In the genomic region with DNA sequence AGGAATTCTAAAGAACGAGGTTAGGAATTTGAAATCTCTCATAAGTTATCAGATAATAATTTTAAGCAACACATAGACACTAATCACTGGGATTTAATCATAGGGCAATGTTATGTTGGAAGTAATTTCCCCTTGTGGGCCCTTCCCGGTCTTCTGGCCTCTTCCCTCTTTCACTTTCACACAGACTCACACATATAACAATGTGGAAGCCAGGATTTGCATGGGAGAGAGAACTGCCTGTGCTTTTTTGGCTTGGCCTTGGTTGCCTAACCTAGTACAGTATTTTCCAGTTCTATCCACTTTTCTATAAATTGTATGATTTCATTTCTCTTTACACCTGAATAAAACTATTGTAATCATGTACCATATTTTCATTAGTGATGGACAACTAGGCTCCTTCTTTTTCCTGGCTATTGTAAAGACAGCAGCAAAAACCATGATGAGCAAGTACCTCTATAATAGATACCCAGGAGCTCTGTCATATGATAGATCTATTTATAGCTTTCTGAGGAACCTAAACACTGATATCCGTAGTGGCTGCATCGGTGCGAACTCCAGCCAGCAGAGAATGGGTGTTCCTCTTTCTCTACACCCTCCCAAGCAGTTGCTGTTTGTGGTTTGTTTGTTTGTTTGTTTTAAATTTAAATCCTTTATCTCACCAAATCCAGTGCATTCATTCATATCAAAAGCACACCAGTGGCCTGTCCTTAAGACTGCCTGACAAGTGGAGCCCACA, we compare ENCODE assay signal across 28 mouse cellular contexts. TPM values are rescaled to one million over a fixed set of nuclear protein-coding genes. Genes with fewer than 3 reads are reported as not detected.
DNase-seq lines count a peak whose midpoint lies in the region; ATAC-seq and TF ChIP-seq lines count a peak whose summit lies in the region.
"Had no signal": no experiment of that assay in that cellular context is flagged by ENCODE, and none has a peak within 500 bp of the region (broad histone marks: within the 10 kb centered on the region; RNA-seq: fewer than 3 reads in every experiment).

No protein-coding gene starts in this region.

- peak; percentile 20 for DNase-seq in heart, embryonic 10.5 days (ENCODE audit: low spot score)
- no peak for DNase-seq in heart, postnatal 36 days
- peak; percentile 26 for DNase-seq in MEL-GATA-1-ER (ENCODE audit: extremely low read depth, low read depth)
- no peak for DNase-seq in frontal cortex, postnatal 10 days (ENCODE audit: low spot score in 2 of 2)
- DNase-seq in lung, postnatal 36 days, result no peak
- DNase-seq: adrenal gland, postnatal 14 days; cerebellum, adult 11-12 months; cerebellum, adult 9-11 months; embryo, embryonic 11 days; gastrocnemius, postnatal 14 days; heart, adult 2 months; lung, embryonic 14.5 days; lung, postnatal 14 days; midbrain, embryonic 14.5 days; right cerebral cortex, adult 18-20 months; thymus, adult 2 months; thymus, postnatal 4 days had no signal

- no peak overlapping the region for H3K27ac ChIP-seq in heart, embryonic 10.5 days
- peak overlapping the region; percentile 41 for H3K27ac ChIP-seq in macrophage
- no peak overlapping the region for H3K27ac ChIP-seq in intestine, postnatal 0 days (ENCODE audit: low read depth, low read length)
- H3K27ac ChIP-seq: embryonic facial prominence, embryonic 12.5 days; heart, adult 2 months; kidney, embryonic 15.5 days; limb, embryonic 12.5 days; liver, embryonic 15.5 days; neural tube, embryonic 15.5 days had no signal

- intact Hi-C loops in heart, postnatal 36 days (cut with DNase I), result no loop called here

- TF ChIP-seq CTCF in intestine, postnatal 0 days (IDR thresholded peaks at IDR 0.05; ENCODE audit: low read depth), result no peak

- H3K4me3 ChIP-seq in heart, embryonic 10.5 days, result no peak overlapping the region
- H3K4me3 ChIP-seq in macrophage (ENCODE audit: inconsistent target), result no peak overlapping the region
- H3K4me3 ChIP-seq in intestine, postnatal 0 days (ENCODE audit: low read depth, low read length), result no peak overlapping the region
- H3K4me3 ChIP-seq: embryonic facial prominence, embryonic 12.5 days; heart, adult 2 months; kidney, embryonic 15.5 days; limb, embryonic 12.5 days; liver, embryonic 15.5 days; neural tube, embryonic 15.5 days had no signal

- H3K9me3 ChIP-seq in heart, embryonic 10.5 days, result no peaks in the 10 kb centered on the region
- H3K9me3 ChIP-seq in intestine, postnatal 0 days (ENCODE audit: control insufficient read depth), result no peaks in the 10 kb centered on the region
- H3K9me3 ChIP-seq: embryonic facial prominence, embryonic 12.5 days; kidney, embryonic 15.5 days; limb, embryonic 12.5 days; liver, embryonic 15.5 days; neural tube, embryonic 15.5 days had no signal

- H3K9ac ChIP-seq in intestine, postnatal 0 days (ENCODE audit: low read depth, low read length), result no peak overlapping the region
- H3K9ac ChIP-seq: embryonic facial prominence, embryonic 12.5 days; hindbrain, embryonic 14.5 days; kidney, embryonic 15.5 days; limb, embryonic 12.5 days; liver, embryonic 15.5 days; lung, embryonic 14.5 days; neural tube, embryonic 15.5 days had no signal

- H3K27me3 ChIP-seq in heart, embryonic 10.5 days (ENCODE audit: insufficient read depth, poor library complexity, severe bottlenecking), result no peaks in the 10 kb centered on the region
- H3K27me3 ChIP-seq in intestine, postnatal 0 days (replicated peaks; ENCODE audit: control insufficient read depth, insufficient read depth, low read length), result no peaks in the 10 kb centered on the region
- H3K27me3 ChIP-seq: embryonic facial prominence, embryonic 12.5 days; kidney, embryonic 15.5 days; limb, embryonic 12.5 days; liver, embryonic 15.5 days; neural tube, embryonic 15.5 days; Patski had no signal

- WGBS in heart, embryonic 10.5 days, result 59% methylated on average over 5 of the region's 5 CpGs
- 26% methylated on average over 5 of the region's 5 CpGs for WGBS in macrophage (ENCODE audit: missing documents)
- 49% methylated on average over 5 of the region's 5 CpGs for WGBS in intestine, postnatal 0 days

- no peak overlapping the region for H3K4me2 ChIP-seq in intestine, postnatal 0 days (replicated peaks; ENCODE audit: low read depth)
- H3K4me2 ChIP-seq: embryonic facial prominence, embryonic 12.5 days; hindbrain, embryonic 14.5 days; kidney, embryonic 15.5 days; limb, embryonic 12.5 days; liver, embryonic 15.5 days; lung, embryonic 14.5 days; neural tube, embryonic 15.5 days had no signal

- no peaks in the 10 kb centered on the region for H3K79me2 ChIP-seq in macrophage (ENCODE audit: inconsistent target)

- no peak for ATAC-seq in intestine, postnatal 0 days
- ATAC-seq: CD4-positive, CD25-positive, alpha-beta regulatory T cell, adult 4 months; inflammation-experienced regulatory T-cells, adult 6 months had no signal

- no peaks in the 10 kb centered on the region for H3K36me3 ChIP-seq in heart, embryonic 10.5 days
- H3K36me3 ChIP-seq in macrophage (ENCODE audit: inconsistent target), result no peaks in the 10 kb centered on the region
- H3K36me3 ChIP-seq in intestine, postnatal 0 days (ENCODE audit: control insufficient read depth, insufficient read depth), result no peaks in the 10 kb centered on the region
- H3K36me3 ChIP-seq: embryonic facial prominence, embryonic 12.5 days; kidney, embryonic 15.5 days; limb, embryonic 12.5 days; liver, embryonic 15.5 days; neural tube, embryonic 15.5 days had no signal

- H3K4me1 ChIP-seq in heart, embryonic 10.5 days, result peaks cover 16% of the 10 kb centered on the region
- 0 out of 2 replicates have a peak, but pooled peaks cover 3% of the 10 kb centered on the region for H3K4me1 ChIP-seq in intestine, postnatal 0 days (replicated peaks; ENCODE audit: control insufficient read depth, insufficient read depth, low read length)
- H3K4me1 ChIP-seq: embryonic facial prominence, embryonic 12.5 days; kidney, embryonic 15.5 days; limb, embryonic 12.5 days had no signal

RNA-seq across cellular contexts. Expression of gene Znrf2, which starts 36.0 kb away (rescaled TPM):
- polyA plus RNA-seq in heart, embryonic 10.5 days (2016; fragmentation: Nextera tagmentation; extraction: Ambion mirVana), result 2.1 and 2.9 TPM in 2 replicates
- 10 to 100 TPM; 16.1 to 18.1 TPM for total RNA-seq in heart, postnatal 36 days (2021)
- total RNA-seq in macrophage (2018; cell fraction: chromatin; rRNA removed), result 10 to 100 TPM; 23.1 to 75.5 (median 49.6) TPM
- total RNA-seq in macrophage (2018; cell fraction: cytosol; rRNA removed), result 10 to 100 TPM; 34.2 to 77.1 (median 53.5) TPM
- 100 to 1,000 TPM in 1 of 26 experiments, 10 to 100 TPM in 25; 37.5 to 103 (median 51.2) TPM for total RNA-seq in macrophage (2018; cell fraction: nucleus; rRNA removed)
- polyA plus RNA-seq in macrophage (2018), result 22.2 to 54.9 TPM (median 37.6 TPM) in 3 replicates
- 7.8 and 8.5 TPM in 2 replicates for polyA plus RNA-seq in intestine, postnatal 0 days (2015; fragmentation: Nextera tagmentation; extraction: Ambion mirVana)

Comparison
In these comparisons a context has a peak if more than half of its experiments do, and no peak if none do; other contexts are left out.
1. DNase-seq: peak in heart, embryonic 10.5 days (single experiment) and MEL-GATA-1-ER (single experiment); none in heart, postnatal 36 days (0 of 2), frontal cortex, postnatal 10 days (0 of 2) and lung, postnatal 36 days (single experiment).